Mouse (Mus musculus) ES-Bruce4 (cell line): ENCODE data around the gene Ireb2.

Experiments used
- CTCF ChIP-seq: IDR thresholded peaks from one replicate; pipeline ENCODE4 v1.8.1; 2011; ENCODE audit warnings: low read depth, low read length
- EP300 ChIP-seq: IDR thresholded peaks from 2 replicates; pipeline ENCODE4 v1.6.1; 2011; ENCODE audit warnings: low read depth, low read length; ENCODE audit not compliant: insufficient read depth
- POLR2A ChIP-seq: IDR thresholded peaks from one replicate; pipeline ENCODE4 v1.8.1; 2011; ENCODE audit warnings: low read length; ENCODE audit not compliant: insufficient read depth

DNA sequence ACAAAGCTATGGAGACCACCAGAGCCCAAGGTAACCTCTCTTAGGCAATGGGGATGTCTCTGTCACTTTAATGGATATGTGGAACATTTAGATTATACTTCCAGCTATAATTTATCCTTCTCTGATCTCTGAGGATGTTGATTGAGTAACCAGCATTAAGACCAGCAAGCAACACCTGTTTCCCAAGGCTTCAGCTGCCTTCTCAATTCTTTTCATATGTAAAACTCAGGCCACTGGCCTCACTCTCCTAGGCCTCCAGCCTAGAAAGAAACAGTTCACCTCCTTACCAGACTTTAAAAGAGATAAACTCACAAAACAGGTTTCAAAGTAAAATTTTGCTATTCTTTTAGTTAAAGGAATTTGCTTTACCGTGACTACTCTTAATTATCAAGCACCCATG is 23.4 kb upstream of the Ireb2 start:
- TF ChIP-seq EP300 (no peak), POLR2A (no peak), CTCF (no peak)
